Mouse (Mus musculus) erythroblast, embryonic 14.5 days (primary cell): ENCODE results near the gene Disp3.

ENCODE experiments used
- GATA1 ChIP-seq: IDR thresholded peaks from 2 replicates; pipeline ENCODE4 v1.6.1; 2012; ENCODE audit warnings: low read length, inconsistent platforms, mixed read lengths
- TAL1 ChIP-seq: IDR thresholded peaks from 3 replicates; pipeline ENCODE4 v1.6.1; 2012; ENCODE audit warnings: low read length, inconsistent platforms, mixed read lengths

DNA sequence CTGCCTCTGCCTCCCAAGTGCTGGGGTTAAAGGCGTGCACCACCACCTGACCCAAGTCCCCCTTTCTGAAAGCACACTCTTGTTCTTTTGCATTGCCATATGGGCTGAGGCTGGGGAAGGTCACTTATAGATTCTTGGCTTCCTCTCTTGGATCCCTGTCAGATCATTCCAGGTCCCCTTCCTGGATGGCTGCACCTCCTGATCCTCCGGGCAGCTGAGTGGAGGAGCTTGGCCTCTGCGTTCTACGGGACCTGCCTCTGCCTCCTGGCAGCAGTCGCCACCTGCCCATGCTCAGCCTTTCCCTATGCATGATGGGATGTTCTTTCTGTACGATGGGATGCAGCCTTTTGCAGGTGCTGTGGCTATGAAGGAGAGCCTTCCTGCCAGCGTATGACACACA is 23.1 kb upstream of the Disp3 start:
- no peak for TF ChIP-seq TAL1
- TF ChIP-seq GATA1: no peak
